Mouse (Mus musculus) forebrain, embryonic 12.5 days (tissue): ENCODE measurements at regions not wholly inside any gene's neighbourhood (a gene's known extent, or its start where the extent isn't known, plus 50 kb on each side); places are given as distances from the start of the nearest gene placed in this dataset.

ENCODE experiments used
- ATAC-seq: fragments of 200-750 bp; cut with Nextera tagmentation; 2 replicates; pipeline ENCODE4 v1.8.0; 2017; ENCODE audit warnings: moderate TSS enrichment; ENCODE audit not compliant: low FRiP score
- H3K27ac ChIP-seq: fragments of 300-500 bp; sonication (generic); 2 replicates; pipeline ENCODE4 v1.5.1; 2016; ENCODE audit warnings: mild to moderate bottlenecking
- H3K27me3 ChIP-seq: fragments of 300-500 bp; sonication (generic); 2 replicates; pipeline ENCODE4 v1.6.1; 2016; ENCODE audit warnings: mild to moderate bottlenecking
- H3K36me3 ChIP-seq: fragments of 300-500 bp; sonication (generic); replicated peaks from 2 replicates; pipeline ENCODE4 v1.6.1; 2016; ENCODE audit warnings: mild to moderate bottlenecking
- H3K4me1 ChIP-seq: fragments of 300-500 bp; sonication (generic); 2 replicates; pipeline ENCODE4 v1.6.1; 2016
- H3K4me2 ChIP-seq: fragments of 300-500 bp; sonication (generic); 2 replicates; pipeline ENCODE4 v1.6.1; 2016; ENCODE audit warnings: mild to moderate bottlenecking, moderate library complexity
- H3K4me3 ChIP-seq: fragments of 300-500 bp; sonication (generic); replicated peaks from 2 replicates; pipeline ENCODE4 v1.5.1; 2016; ENCODE audit warnings: mild to moderate bottlenecking
- H3K9ac ChIP-seq: fragments of 300-500 bp; sonication (generic); 2 replicates; pipeline ENCODE4 v1.6.1; 2016; ENCODE audit warnings: mild to moderate bottlenecking
- H3K9me3 ChIP-seq: fragments of 300-500 bp; sonication (generic); 2 replicates; pipeline ENCODE4 v1.6.1; 2016
- WGBS: fragments of 180-500 bp; shearing (Covaris S2); methylation state at CpG from one replicate; pipeline ENCODE4 v1.1.7; 2016; 5-methylcytosine and 5-hydroxymethylcytosine counted together

DNA sequence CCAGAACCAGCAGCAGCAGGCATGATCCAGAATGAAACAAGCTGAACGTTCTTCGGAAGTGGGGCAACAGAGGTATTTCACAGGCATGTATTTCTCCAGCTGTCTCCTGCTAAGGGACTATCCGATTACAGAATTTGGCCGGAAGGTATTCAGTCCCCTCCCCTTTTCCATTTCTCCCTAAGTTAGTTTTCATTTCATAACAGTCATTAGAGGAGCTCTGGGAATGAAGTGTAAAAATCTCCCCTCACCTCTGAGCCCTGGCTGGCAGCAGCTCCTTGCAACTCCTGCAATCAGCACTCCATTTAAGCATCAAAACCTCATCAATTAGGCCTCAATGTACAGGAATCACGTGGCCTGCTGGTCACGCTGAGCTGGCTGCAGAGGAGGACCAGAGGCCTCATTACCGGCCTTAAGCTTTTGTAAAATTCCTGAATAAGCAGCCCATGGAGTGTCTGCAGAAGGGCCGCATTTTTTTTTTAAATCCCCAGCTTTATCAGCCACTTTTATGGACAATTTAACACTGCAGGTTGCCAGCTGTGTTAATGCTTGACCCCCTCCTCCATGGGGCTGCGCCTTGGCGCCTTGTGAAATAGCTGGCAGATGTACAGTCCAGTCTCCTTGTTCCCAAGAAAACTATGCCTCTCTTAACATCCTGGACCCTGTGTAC lies 456.1 kb upstream of the Kirrel3 start:
- H3K27ac ChIP-seq = peak overlapping the region; percentile 38; the same call in 1 of the 2 replicates
- no peaks in the 10 kb centered on the region for H3K27me3 ChIP-seq
- WGBS = 16% methylated on average over 10 of the region's 10 CpGs
- H3K36me3 ChIP-seq = no peaks in the 10 kb centered on the region
- H3K4me1 ChIP-seq = peaks cover 12% of the 10 kb centered on the region
- H3K4me2 ChIP-seq = no peak overlapping the region
- ATAC-seq = peak; percentile 89
- H3K9ac ChIP-seq = no peak overlapping the region
- no peak overlapping the region for H3K4me3 ChIP-seq
- H3K9me3 ChIP-seq = no peaks in the 10 kb centered on the region

DNA sequence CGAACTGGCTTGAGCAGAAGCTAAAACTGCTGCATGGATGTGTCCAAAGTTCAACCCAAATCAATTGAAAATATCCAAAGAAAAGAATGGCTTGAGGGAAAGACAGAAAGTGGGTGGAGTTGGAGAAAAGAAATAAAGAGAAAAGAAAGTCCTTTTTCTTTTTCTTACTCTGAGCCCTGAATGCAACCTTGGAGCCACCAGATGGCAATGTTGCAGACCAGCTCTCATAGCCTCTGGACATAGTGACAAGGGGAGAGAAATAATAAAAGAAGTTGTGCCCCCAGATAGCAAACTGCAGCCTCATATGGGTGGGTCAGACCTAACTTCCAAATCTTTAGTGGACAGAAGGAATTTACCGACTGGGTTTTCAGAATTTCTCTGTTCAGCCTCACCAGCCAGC lies 431.3 kb upstream of the Kirrel3 start:
- H3K36me3 ChIP-seq = no peaks in the 10 kb centered on the region
- no peak for ATAC-seq
- no peaks in the 10 kb centered on the region for H3K9me3 ChIP-seq
- H3K27me3 ChIP-seq = no peaks in the 10 kb centered on the region
- no peaks in the 10 kb centered on the region for H3K4me1 ChIP-seq
- no peak overlapping the region for H3K27ac ChIP-seq
- H3K4me2 ChIP-seq = no peak overlapping the region
- WGBS = 65% methylated on average over 2 of the region's 2 CpGs
- H3K4me3 ChIP-seq = no peak overlapping the region
- no peak overlapping the region for H3K9ac ChIP-seq
